Mouse (Mus musculus) kidney, adult 11 months (tissue): Measurements from ENCODE around the gene Nxnl2.
"Not testable (repeated sequence)": the region's sequence is repeated elsewhere in the genome, so short reads cannot be mapped to it uniquely, and the experiment has no call there.

Experiments
- DNase-seq: peaks from one replicate; pipeline ENCODE4 v3.0.0; 2022

Nxnl2 gene

GRCm38 (mm10) chr13:51182236-51182635, 11.4 kb downstream of the Nxnl2 start:
- no peak for DNase-seq

- DNase-seq, result no peak
Observed at GRCm38 (mm10) chr13:51184896-51185295, 14.1 kb downstream of the Nxnl2 start.

DNA sequence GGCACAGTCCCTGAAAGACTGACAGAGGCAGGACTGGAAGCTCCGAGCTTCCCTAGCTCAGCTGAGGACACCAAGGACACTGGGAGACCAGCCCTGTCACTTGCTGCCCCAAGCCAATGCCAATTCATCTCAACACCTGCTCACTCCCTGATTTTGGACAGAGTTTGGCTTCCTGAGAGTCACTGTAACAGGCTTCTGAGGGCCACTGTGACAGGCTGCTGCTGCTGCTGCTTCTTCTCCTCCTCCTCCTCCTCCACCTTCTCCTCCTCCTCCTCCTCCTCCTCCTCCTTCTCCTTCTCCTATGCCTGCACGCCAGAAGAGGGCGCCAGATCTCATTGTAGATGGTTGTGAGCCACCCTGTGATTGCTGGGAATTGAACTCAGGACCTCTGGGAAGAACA, 19.5 kb downstream of the Nxnl2 start:
- no peak for DNase-seq

- DNase-seq, result no peak
Observed at GRCm38 (mm10) chr13:51191416-51192140, 20.8 kb downstream of the Nxnl2 start.

DNA sequence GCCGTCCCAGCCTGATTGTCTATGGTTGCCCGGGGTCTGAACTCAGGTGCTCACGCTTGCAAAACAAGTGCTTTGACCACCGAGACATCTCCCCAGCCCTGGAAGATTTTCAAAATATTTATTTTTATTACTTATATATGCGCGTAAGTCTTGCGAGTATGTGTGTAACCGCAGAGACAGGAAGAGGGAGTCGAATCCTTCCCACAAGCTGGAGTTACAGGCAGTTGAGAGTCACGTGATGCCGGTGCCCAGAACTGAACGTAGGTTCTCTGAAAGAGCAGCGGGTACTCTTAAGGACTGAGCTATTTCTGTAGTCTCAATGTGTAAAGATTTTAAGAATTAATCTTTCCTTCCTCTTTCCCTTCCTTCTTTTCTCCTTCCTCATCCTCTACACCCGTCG, 23.1 kb downstream of the Nxnl2 start:
- no peak for DNase-seq

GRCm38 (mm10) chr13:51197699-51198098, 26.9 kb downstream of the Nxnl2 start:
- no peak for DNase-seq

DNA sequence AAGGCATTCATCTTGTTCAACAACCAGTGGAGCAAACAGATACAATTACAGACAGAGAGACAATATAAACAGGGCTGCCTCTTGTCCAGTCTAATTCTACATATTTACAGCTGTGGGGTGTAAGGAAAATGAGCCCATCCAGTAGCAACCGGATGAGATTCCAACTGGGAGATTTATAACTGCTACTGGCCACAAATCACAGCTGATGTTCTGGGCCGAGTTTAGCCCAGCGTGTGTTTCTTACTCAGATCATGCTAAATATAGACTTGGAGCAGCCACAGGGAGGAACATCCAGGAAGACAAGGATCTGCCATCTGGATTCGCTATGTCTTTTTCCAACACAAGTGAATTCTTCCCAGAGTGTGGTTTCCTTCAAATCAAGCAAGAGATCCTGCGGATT, 27.4 kb downstream of the Nxnl2 start:
- DNase-seq, result peak; percentile 57

- not testable (repeated sequence) for DNase-seq
Observed at GRCm38 (mm10) chr13:51201985-51202843, 31.4 kb downstream of the Nxnl2 start.

DNA sequence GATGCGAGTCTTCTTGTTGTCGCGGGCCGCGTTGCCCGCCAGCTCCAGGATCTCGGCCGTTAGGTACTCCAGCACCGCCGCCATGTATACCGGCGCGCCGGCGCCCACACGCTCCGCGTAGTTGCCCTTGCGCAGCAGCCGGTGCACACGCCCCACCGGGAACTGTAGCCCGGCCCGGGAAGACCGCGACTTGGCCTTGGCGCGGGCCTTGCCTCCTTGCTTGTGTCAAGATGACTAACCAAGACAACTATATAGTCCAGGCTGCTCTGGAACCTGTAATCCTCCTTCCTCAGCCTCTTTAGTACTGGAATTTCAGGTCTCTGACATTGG, 32.0 kb downstream of the Nxnl2 start:
- peak; percentile 47 for DNase-seq

GRCm38 (mm10) chr13:51203467-51203866, 32.6 kb downstream of the Nxnl2 start:
- DNase-seq, result peak; percentile 9

GRCm38 (mm10) chr13:51204081-51204480, 33.3 kb downstream of the Nxnl2 start:
- DNase-seq, result not testable (repeated sequence)

GRCm38 (mm10) chr13:51207965-51208364, 37.1 kb downstream of the Nxnl2 start:
- DNase-seq, result no peak

- DNase-seq, result no peak
Observed at GRCm38 (mm10) chr13:51208378-51209100, 37.7 kb downstream of the Nxnl2 start.

DNA sequence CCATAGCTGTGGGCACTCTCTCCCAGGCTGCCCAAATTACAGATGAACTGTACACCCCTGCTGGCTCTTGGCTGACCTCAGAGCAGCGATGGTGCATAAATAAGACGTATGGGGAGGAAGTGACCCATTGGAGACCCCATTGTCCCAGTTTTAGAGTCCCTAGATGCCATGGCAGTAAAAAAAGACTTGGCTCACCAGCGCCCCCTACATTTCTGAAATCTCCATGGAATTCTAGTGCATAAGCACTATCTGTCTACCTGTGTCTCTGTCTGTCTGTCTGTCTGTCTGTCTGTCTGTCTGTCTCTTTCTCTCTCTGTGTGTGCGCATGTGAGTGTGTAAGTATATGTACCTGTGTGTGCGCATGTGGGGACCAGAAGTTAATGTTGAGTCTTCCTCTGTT, 39.8 kb downstream of the Nxnl2 start:
- no peak for DNase-seq

GRCm38 (mm10) chr13:51214746-51215145, 43.9 kb downstream of the Nxnl2 start:
- no peak for DNase-seq

GRCm38 (mm10) chr13:51220897-51221296, 50.1 kb downstream of the Nxnl2 start:
- no peak for DNase-seq

- no peak for DNase-seq
Observed at GRCm38 (mm10) chr13:51221425-51222160, 50.8 kb downstream of the Nxnl2 start.
